Mouse (Mus musculus) megakaryocyte, embryonic 14.5 days (primary cell): Measurements from ENCODE around the gene Slfn4.
"Not testable (repeated sequence)": the region's sequence is repeated elsewhere in the genome, so short reads cannot be mapped to it uniquely, and the experiment has no call there.

Experiments
- FLI1 ChIP-seq: IDR thresholded peaks from 2 replicates; pipeline ENCODE4 v1.6.1; 2012; ENCODE audit warnings: low read length, inconsistent platforms, mixed read lengths
- GATA1 ChIP-seq: IDR thresholded peaks from 3 replicates; pipeline ENCODE4 v1.6.1; 2012; ENCODE audit warnings: mixed read lengths, low read length, inconsistent platforms, borderline replicate concordance

DNA sequence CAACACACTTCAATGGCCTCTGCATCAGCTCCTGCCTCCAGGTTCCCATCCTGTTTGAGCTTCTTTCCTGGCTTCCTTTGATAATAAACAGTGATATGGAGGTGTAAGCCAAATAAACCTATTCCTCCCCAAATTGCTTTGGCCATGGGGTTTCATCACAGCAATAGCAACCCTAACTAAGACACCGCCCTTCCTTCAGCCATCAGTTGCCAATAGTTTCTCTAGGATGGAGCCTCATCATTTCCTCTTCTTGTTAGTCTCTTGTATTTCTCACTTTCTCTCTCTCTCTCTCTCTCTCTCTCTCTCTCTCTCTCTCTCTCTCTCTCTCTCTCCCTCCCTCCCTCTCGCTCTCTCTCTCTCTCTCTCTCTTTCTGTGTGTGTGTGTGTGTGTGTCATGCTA lies 37.7 kb upstream of the Slfn4 start:
- TF ChIP-seq GATA1, FLI1: not testable (repeated sequence)
